8 mouse cellular contexts compared by ENCODE assay signal in the genomic region with DNA sequence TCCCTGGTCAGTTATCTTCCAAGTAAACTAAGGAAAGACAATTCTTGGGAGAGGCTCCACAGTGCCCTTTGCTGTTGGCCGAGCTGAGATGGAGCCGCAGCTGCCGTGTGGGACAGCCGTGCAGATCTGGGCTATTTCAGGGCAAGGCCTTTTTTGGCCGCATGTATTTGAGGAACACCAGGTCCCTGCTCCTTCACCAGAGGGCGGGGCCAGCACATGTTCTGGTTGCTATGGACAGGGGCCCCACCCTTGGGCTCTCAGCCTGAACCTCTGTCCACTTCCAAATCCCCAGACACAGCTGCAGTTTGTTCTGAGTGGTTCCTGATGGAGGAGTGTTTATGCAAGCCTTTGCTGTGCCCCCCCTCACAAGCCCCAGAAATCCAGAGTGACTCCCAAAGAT. TPM values are rescaled to one million over a fixed set of nuclear protein-coding genes. Genes with fewer than 3 reads are reported as not detected.
DNase-seq lines count a peak whose midpoint lies in the region; ATAC-seq and TF ChIP-seq lines count a peak whose summit lies in the region.

No protein-coding gene starts in this region.

- peak; percentile 26; the same call in 1 of the 2 replicates for ATAC-seq in liver, postnatal 0 days
- no peak for ATAC-seq in forebrain, embryonic 15.5 days (replicated peaks)

- peak; percentile 56 for DNase-seq in urinary bladder, postnatal 25 days (ENCODE audit: low spot score)
- no peak for DNase-seq in urinary bladder, postnatal 10 days (ENCODE audit: low spot score)
- DNase-seq in heart, postnatal 25 days (ENCODE audit: low spot score): peak; percentile 92
- peak; percentile 53 for DNase-seq in liver, postnatal 0 days
- DNase-seq in left cerebral cortex, postnatal 36 days (ENCODE audit: low spot score in 2 of 2): no peak
- DNase-seq in left cerebral cortex, adult 2 months (ENCODE audit: extremely low spot score in 1 of 2, low spot score in 2 of 2): no peak
- no peak for DNase-seq in spleen, postnatal 4 days (ENCODE audit: low spot score in 2 of 2)

- intact Hi-C loops in heart, postnatal 25 days (cut with DNase I): no loop called here
- intact Hi-C loops in left cerebral cortex, postnatal 36 days (cut with DNase I): no loop called here
- intact Hi-C loops in left cerebral cortex, adult 2 months (cut with DNase I): no loop called here

- H3K4me1 ChIP-seq in liver, postnatal 0 days (ENCODE audit: insufficient read depth): peaks cover 45% of the 10 kb centered on the region
- peaks cover 24% of the 10 kb centered on the region for H3K4me1 ChIP-seq in forebrain, embryonic 15.5 days

- 58% methylated on average over 6 of the region's 6 CpGs for WGBS in liver, postnatal 0 days (ENCODE audit: insufficient replicate concordance)
- WGBS in forebrain, embryonic 15.5 days: 85% methylated on average over 6 of the region's 6 CpGs

- no peak overlapping the region for H3K27ac ChIP-seq in liver, postnatal 0 days (ENCODE audit: low read depth)
- H3K27ac ChIP-seq in forebrain, embryonic 15.5 days (replicated peaks): no peak overlapping the region
- no peak overlapping the region for H3K27ac ChIP-seq in left cerebral cortex, adult 2 months

- TF ChIP-seq EP300 in liver, postnatal 0 days (IDR thresholded peaks at IDR 0.05; ENCODE audit: low read depth): no peak

- H3K4me2 ChIP-seq in liver, postnatal 0 days (ENCODE audit: low read depth, low read length): no peak overlapping the region
- no peak overlapping the region for H3K4me2 ChIP-seq in forebrain, embryonic 15.5 days (replicated peaks)

- H3K9ac ChIP-seq in liver, postnatal 0 days (replicated peaks): no peak overlapping the region
- no peak overlapping the region for H3K9ac ChIP-seq in forebrain, embryonic 15.5 days (replicated peaks)

- H3K36me3 ChIP-seq in liver, postnatal 0 days (replicated peaks; ENCODE audit: insufficient read depth, low read length): no peaks in the 10 kb centered on the region
- H3K36me3 ChIP-seq in forebrain, embryonic 15.5 days: no peaks in the 10 kb centered on the region

- H3K4me3 ChIP-seq in liver, postnatal 0 days (ENCODE audit: low read depth, low read length): no peak overlapping the region
- no peak overlapping the region for H3K4me3 ChIP-seq in forebrain, embryonic 15.5 days
- H3K4me3 ChIP-seq in left cerebral cortex, adult 2 months: no peak overlapping the region

- no peaks in the 10 kb centered on the region for H3K27me3 ChIP-seq in liver, postnatal 0 days (ENCODE audit: insufficient read depth, low read length)
- peaks cover under 1% of the 10 kb centered on the region; the same call in 1 of the 2 replicates for H3K27me3 ChIP-seq in forebrain, embryonic 15.5 days

- peaks cover 3% of the 10 kb centered on the region for H3K9me3 ChIP-seq in liver, postnatal 0 days (ENCODE audit: low read length)
- no peaks in the 10 kb centered on the region for H3K9me3 ChIP-seq in forebrain, embryonic 15.5 days

- TF ChIP-seq CTCF in liver, postnatal 0 days (IDR thresholded peaks at IDR 0.05; ENCODE audit: low read depth): no peak
- TF ChIP-seq CTCF in left cerebral cortex, adult 2 months (IDR thresholded peaks at IDR 0.05): no peak

RNA-seq across cellular contexts. Expression of gene Wbp2, which starts 13.6 kb away (rescaled TPM):
- total RNA-seq in heart, postnatal 25 days (2021): 10 to 100 TPM; 80.1 to 92.2 TPM
- 63.3 and 65.0 TPM in 2 replicates for polyA plus RNA-seq in liver, postnatal 0 days (2015; fragmentation: Nextera tagmentation; extraction: Ambion mirVana)
- total RNA-seq in left cerebral cortex, postnatal 36 days (2021): 100 to 1,000 TPM; 388 to 420 TPM
- 138 and 144 TPM in 2 replicates for polyA plus RNA-seq in forebrain, embryonic 15.5 days (2015; fragmentation: Nextera tagmentation; extraction: Ambion mirVana)
- total RNA-seq in left cerebral cortex, adult 2 months (2021): 100 to 1,000 TPM; 387 to 414 TPM

RNA-seq across cellular contexts. Expression of gene Unc13d, which starts 22.6 kb away (rescaled TPM):
- 1 to 10 TPM in 1 of 2 experiments, under 1 TPM in 1; 0.75 to 1.0 TPM for total RNA-seq in heart, postnatal 25 days (2021)
- polyA plus RNA-seq in liver, postnatal 0 days (2015; fragmentation: Nextera tagmentation; extraction: Ambion mirVana): 6.1 and 6.9 TPM in 2 replicates
- total RNA-seq in left cerebral cortex, postnatal 36 days (2021): 1 to 10 TPM in 1 of 2 experiments, under 1 TPM in 1; 0.93 to 1.0 TPM
- 0.70 and 0.80 TPM in 2 replicates for polyA plus RNA-seq in forebrain, embryonic 15.5 days (2015; fragmentation: Nextera tagmentation; extraction: Ambion mirVana)
- total RNA-seq in left cerebral cortex, adult 2 months (2021): 1 to 10 TPM; 1.5 to 2.0 TPM

RNA-seq across cellular contexts. Expression of gene Trim47, which starts 26.6 kb away (rescaled TPM):
- 10 to 100 TPM; 27.0 to 37.6 TPM for total RNA-seq in heart, postnatal 25 days (2021)
- polyA plus RNA-seq in liver, postnatal 0 days (2015; fragmentation: Nextera tagmentation; extraction: Ambion mirVana): 5.7 and 7.4 TPM in 2 replicates
- 1 to 10 TPM; 7.0 to 9.6 TPM for total RNA-seq in left cerebral cortex, postnatal 36 days (2021)
- polyA plus RNA-seq in forebrain, embryonic 15.5 days (2015; fragmentation: Nextera tagmentation; extraction: Ambion mirVana): 7.0 and 7.7 TPM in 2 replicates
- 1 to 10 TPM; 5.2 to 8.0 TPM for total RNA-seq in left cerebral cortex, adult 2 months (2021)

RNA-seq across cellular contexts. Expression of gene Trim65, which starts 30.5 kb away (rescaled TPM):
- total RNA-seq in heart, postnatal 25 days (2021): 1 to 10 TPM; 6.1 to 8.4 TPM
- 1.1 and 1.2 TPM in 2 replicates for polyA plus RNA-seq in liver, postnatal 0 days (2015; fragmentation: Nextera tagmentation; extraction: Ambion mirVana)
- total RNA-seq in left cerebral cortex, postnatal 36 days (2021): 1 to 10 TPM; 7.2 to 8.4 TPM
- 1.6 and 1.9 TPM in 2 replicates for polyA plus RNA-seq in forebrain, embryonic 15.5 days (2015; fragmentation: Nextera tagmentation; extraction: Ambion mirVana)
- total RNA-seq in left cerebral cortex, adult 2 months (2021): 1 to 10 TPM; 7.6 to 9.1 TPM

RNA-seq across cellular contexts. Expression of gene Mrpl38, which starts 38.3 kb away (rescaled TPM):
- 10 to 100 TPM; 62.5 to 66.0 TPM for total RNA-seq in heart, postnatal 25 days (2021)
- 43.9 and 44.0 TPM in 2 replicates for polyA plus RNA-seq in liver, postnatal 0 days (2015; fragmentation: Nextera tagmentation; extraction: Ambion mirVana)
- total RNA-seq in left cerebral cortex, postnatal 36 days (2021): 10 to 100 TPM; 58.3 to 62.1 TPM
- 77.7 and 78.5 TPM in 2 replicates for polyA plus RNA-seq in forebrain, embryonic 15.5 days (2015; fragmentation: Nextera tagmentation; extraction: Ambion mirVana)
- 10 to 100 TPM; 59.4 to 66.8 TPM for total RNA-seq in left cerebral cortex, adult 2 months (2021)

Comparison
In these comparisons a context has a peak if more than half of its experiments do, and no peak if none do; other contexts are left out.
1. DNase-seq: peak in urinary bladder, postnatal 25 days (single experiment), heart, postnatal 25 days (single experiment) and liver, postnatal 0 days (single experiment); none in urinary bladder, postnatal 10 days (single experiment), left cerebral cortex, postnatal 36 days (0 of 2), left cerebral cortex, adult 2 months (0 of 2) and spleen, postnatal 4 days (0 of 2).
2. RNA of gene Wbp2, which starts 13.6 kb away (total RNA-seq): 388 to 420 TPM in left cerebral cortex, postnatal 36 days and 387 to 414 TPM in left cerebral cortex, adult 2 months; 80.1 to 92.2 TPM in heart, postnatal 25 days; every median in the first group is over 4 times any median in the second.